Mouse (Mus musculus): ENCODE data around the gene Hat1.

- TF ChIP-seq CTCF (IDR thresholded peaks at IDR 0.05; ENCODE audit: borderline replicate concordance, extremely low read depth, insufficient read depth, insufficient read length): no peak
- TF ChIP-seq POLR2A (IDR thresholded peaks at IDR 0.05; ENCODE audit: borderline replicate concordance, extremely low read depth, insufficient read depth, insufficient read length, poor library complexity, severe bottlenecking): no peak
These were observed 82.3 kb downstream of the Hat1 start for GRCm38 (mm10) chr2:71471094-71471493.

Measured in brain, embryonic 14.5 days (tissue).